Mouse (Mus musculus) kidney, adult 10 weeks (tissue): ENCODE data around the gene Bin2. TPM values are rescaled to one million over a fixed set of nuclear protein-coding genes. Genes with fewer than 3 reads are reported as not detected.

Experiments used
- polyA plus RNA-seq: library from polyadenylated mRNA; stranded (reverse); fragments of 350-450 nt; fragmentation: Illumina TruSeq; extraction: RNeasy Lipid Tissue Mini Kit (QIAGEN cat#74804); gene quantifications from one replicate; pipeline ENCODE4 v1.2.3, GENCODE M21; 2014; ENCODE audit warnings: low read depth, low replicate concordance

Bin2 gene
- not detected for polyA plus RNA-seq

GRCm38 (mm10) chr15:100669337-100669736 lies at the start of gene Bin2:
TSS of gene Bin2 (minus strand) at chr15:100669553.

GRCm38 (mm10) chr15:100687430-100687971 lies 18.1 kb upstream of the Bin2 start, which contains the start of gene Cela1:
TSS of gene Cela1 (minus strand) at chr15:100687921.

GRCm38 (mm10) chr15:100636700-100637501 lies 32.5 kb downstream of the Bin2 start, which contains the start of gene Smagp:
TSS of gene Smagp (minus strand) at chr15:100636940.

GRCm38 (mm10) chr15:100614996-100615824 lies 54.1 kb downstream of the Bin2 start, which contains the start of gene Dazap2:
TSS of gene Dazap2 (plus strand) at chr15:100615349.

GRCm38 (mm10) chr15:100599276-100600046 lies 69.9 kb downstream of the Bin2 start, which contains the start of gene Pou6f1:
TSS of gene Pou6f1 (minus strand) at chr15:100599984.

Other genes with a start within 250 kb of the Bin2 start
- 0.49 TPM for gene Gm5475, start 247.4 kb downstream of the Bin2 start, polyA plus RNA-seq
- gene Slc11a2, start 244.5 kb downstream of the Bin2 start, polyA plus RNA-seq: 22.7 TPM
- gene Letmd1, start 200.5 kb downstream of the Bin2 start, polyA plus RNA-seq: 21.3 TPM
- 1.3 TPM for gene Csrnp2, start 174.1 kb downstream of the Bin2 start, polyA plus RNA-seq
- gene Tfcp2, start 117.5 kb downstream of the Bin2 start, polyA plus RNA-seq: 9.4 TPM
- 4.9 TPM for gene Pou6f1, start 69.6 kb downstream of the Bin2 start, polyA plus RNA-seq
- 293 TPM for gene Dazap2, start 54.2 kb downstream of the Bin2 start, polyA plus RNA-seq
- gene Smagp, start 32.6 kb downstream of the Bin2 start, polyA plus RNA-seq: 1.0 TPM
- 21.6 TPM for gene Cela1, start 18.4 kb upstream of the Bin2 start, polyA plus RNA-seq
- 0.16 TPM for gene Galnt6, start 59.8 kb upstream of the Bin2 start, polyA plus RNA-seq
- gene Slc4a8, start 92.2 kb upstream of the Bin2 start, polyA plus RNA-seq: 6.3 TPM
- 0.36 TPM for gene Scn8a, start 200.3 kb upstream of the Bin2 start, polyA plus RNA-seq